Mouse (Mus musculus): ENCODE measurements around the gene Bmp6. TPM values are rescaled to one million over a fixed set of nuclear protein-coding genes. Genes with fewer than 3 reads are reported as not detected.

The Bmp6 gene
- polyA plus RNA-seq (2015; fragmentation: Nextera tagmentation; extraction: Ambion mirVana): 1.9 and 2.1 TPM in 2 replicates

DNA sequence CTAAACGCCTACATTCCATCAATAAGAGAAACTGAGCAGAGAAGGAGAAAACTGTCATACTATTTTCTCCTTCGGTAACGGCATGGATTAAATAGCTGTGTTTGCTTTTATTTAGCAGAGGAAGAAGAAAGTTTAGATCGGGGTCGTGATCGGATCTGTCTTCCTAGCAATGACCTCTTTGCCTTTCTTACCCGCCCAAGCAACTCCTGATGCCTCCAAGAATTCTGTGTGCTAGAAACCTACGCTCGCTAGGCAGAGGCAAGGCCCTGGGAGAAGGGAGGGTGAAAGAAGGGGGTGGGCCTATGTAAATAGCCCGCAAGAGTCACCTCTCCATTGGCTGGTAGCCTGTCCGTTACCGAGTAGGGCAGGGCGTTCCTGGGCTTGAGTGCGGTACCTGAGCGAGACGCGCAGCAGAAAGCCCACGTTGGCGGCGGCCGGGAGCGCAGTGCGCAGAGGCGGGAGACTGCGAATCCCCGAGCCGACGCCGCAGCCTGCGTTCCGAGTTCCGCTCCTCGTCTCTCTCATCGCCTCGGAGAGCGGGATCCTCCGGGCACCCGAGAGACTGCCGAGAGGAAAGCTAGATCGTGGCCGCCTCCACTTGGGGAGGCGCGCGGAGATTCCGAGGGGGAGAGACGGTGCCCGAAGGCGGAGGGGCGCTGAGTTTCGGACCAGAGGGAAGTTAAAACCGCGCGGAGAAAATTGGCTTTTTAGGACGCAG, at the start of gene Bmp6:
Bmp6 (plus strand) TSS at position 395 of the 718 bp plus-strand sequence.
- 1% methylated on average over 54 of the region's 54 CpGs for WGBS
- ATAC-seq (ENCODE audit: insufficient read depth, low FRiP score, low read depth): peak; percentile 94

DNA sequence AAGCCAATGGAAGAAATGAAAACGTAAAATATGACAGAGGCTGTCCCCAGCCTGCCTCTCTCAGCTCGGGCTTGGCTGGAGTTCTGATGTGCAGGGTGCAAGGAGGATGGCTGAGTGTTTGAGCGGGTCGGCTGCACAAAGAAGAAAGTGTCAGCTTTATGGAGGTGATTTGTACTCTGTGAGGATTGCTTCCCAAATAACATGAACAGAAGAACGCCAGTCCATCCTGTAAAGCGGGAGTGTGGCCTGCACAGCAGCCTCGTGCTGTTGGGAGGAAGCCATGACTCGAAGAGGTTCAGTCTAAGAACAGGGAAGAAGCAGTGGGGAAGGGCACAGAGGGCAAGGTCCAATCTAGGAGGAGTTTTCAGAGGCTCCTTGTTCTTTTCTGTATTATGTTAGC, 48.7 kb upstream of the Bmp6 start:
- Histone ChIP-seq H3K9ac (no peak overlapping the region), H3K27me3 (replicated peaks) (no peaks in the 10 kb centered on the region), H3K4me3 (replicated peaks) (no peak overlapping the region), H3K9me3 (no peaks in the 10 kb centered on the region), H3K4me2 (peak overlapping the region; percentile 8), H3K36me3 (no peaks in the 10 kb centered on the region), H3K27ac (peak overlapping the region; percentile 74), H3K4me1 (peaks cover 4% of the 10 kb centered on the region; the same call in 1 of the 2 replicates)
- peak; percentile 56 for ATAC-seq (ENCODE audit: insufficient read depth, low FRiP score, low read depth)
- WGBS: 34% methylated on average over 8 of the region's 8 CpGs

More for the DNA sequence above, at the start of gene Bmp6:
- Histone ChIP-seq H3K4me1 (peaks cover 25% of the 10 kb centered on the region), H3K4me3 (replicated peaks) (peak within 1 kb of the TSS; percentile 46), H3K9ac (0 out of 2 replicates have a peak within 1 kb of the TSS, but pooled peaks have one; percentile 16), H3K27me3 (replicated peaks) (peaks cover 46% of the 10 kb centered on the region), H3K27ac (no peak within 1 kb of the TSS; the same call in 1 of the 2 replicates), H3K9me3 (no peaks in the 10 kb centered on the region), H3K4me2 (peak within 1 kb of the TSS; percentile 96), H3K36me3 (no peaks in the 10 kb centered on the region)

DNA sequence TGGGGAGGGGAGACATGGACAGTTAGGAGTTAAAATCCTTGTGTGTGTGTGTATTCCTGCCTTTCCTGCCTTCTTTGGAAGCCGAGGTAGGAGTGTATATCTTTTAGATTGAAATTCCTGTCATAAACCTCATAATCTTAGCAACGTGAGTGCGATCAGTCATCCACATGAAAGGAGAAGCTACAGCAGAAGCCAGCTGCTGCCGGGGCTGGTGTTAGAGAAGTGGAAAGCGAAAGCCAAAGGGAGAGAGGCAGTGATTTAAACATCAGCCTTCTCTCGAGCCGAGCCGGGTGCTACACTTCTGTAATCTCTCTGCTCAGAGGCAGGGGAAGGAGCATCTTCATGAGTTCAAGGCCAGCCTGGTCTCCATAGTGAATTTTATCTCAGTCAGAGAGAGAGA, 48.3 kb upstream of the Bmp6 start:
- peak; percentile 43; the same call in 1 of the 2 replicates for ATAC-seq (ENCODE audit: insufficient read depth, low FRiP score, low read depth)
- H3K4me1 ChIP-seq: peaks cover 4% of the 10 kb centered on the region; the same call in 1 of the 2 replicates
- H3K9me3 ChIP-seq: no peaks in the 10 kb centered on the region
- H3K36me3 ChIP-seq: no peaks in the 10 kb centered on the region
- H3K27ac ChIP-seq: peak overlapping the region; percentile 74
- peak overlapping the region; percentile 8 for H3K4me2 ChIP-seq
- no peaks in the 10 kb centered on the region for H3K27me3 ChIP-seq (replicated peaks)
- no peak overlapping the region for H3K4me3 ChIP-seq (replicated peaks)
- whole genome bisulfite sequencing: 34% methylated on average over 8 of the region's 8 CpGs
- H3K9ac ChIP-seq: no peak overlapping the region

DNA sequence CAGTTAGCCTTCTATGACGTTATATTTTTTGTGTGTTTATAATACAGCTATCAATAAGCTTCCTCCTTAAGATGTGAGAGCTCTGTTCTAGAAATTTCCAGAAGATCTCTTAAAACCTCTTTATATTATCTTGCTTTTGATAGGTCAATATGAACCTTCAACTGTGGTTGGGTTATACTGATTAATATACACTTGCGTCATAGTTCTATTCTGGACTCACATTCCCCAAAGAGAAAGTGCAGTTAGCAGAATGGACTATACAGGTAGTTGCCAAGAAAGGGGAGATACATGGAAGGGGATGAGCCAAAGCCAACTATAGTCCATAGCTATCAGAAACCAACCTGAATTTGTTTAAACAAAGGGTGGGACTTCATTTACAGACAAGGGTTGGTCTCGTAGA, 33.8 kb upstream of the Bmp6 start:
- H3K9me3 ChIP-seq: no peaks in the 10 kb centered on the region
- 0 out of 2 replicates have a peak, but pooled peaks cover 2% of the 10 kb centered on the region for H3K4me1 ChIP-seq
- 59% methylated on average over 3 of the region's 3 CpGs for WGBS
- H3K4me2 ChIP-seq: no peak overlapping the region
- no peak overlapping the region for H3K4me3 ChIP-seq (replicated peaks)
- H3K27ac ChIP-seq: no peak overlapping the region
- H3K27me3 ChIP-seq (replicated peaks): no peaks in the 10 kb centered on the region
- ATAC-seq (ENCODE audit: insufficient read depth, low FRiP score, low read depth): no peak
- no peaks in the 10 kb centered on the region for H3K36me3 ChIP-seq
- no peak overlapping the region for H3K9ac ChIP-seq

DNA sequence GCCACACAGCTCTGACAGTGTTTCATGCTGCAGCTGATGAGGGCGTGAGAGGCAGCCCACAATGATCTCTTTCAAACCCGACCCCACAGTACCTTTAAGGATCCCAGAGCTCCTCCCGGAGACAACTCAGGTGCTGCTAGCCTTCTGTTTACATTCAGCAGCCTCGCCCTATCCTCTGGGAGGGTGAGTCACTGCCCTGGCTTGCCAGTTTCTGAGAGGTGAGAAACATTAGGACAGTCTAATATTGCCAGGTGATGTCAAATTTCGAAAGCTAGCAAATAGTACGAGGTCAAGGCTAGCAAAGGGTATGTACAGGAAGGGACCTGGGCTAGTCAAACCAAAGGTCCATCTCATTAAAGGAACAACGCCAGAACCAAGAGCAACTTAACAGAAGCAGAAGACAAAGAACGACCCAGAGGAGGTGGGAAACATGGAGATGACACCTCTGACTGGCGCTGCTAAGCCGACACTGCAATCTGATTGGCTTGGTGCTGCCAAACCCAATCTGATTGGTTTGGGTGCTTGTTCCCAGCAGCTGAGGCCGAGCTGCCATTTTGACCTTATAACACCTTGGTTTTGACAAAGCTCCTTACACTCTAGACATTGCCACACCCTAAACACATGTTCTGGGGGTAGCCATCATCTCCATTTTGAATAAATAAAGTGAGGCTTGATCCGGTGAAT, 32.4 kb upstream of the Bmp6 start:
- Histone ChIP-seq H3K27ac (peak overlapping the region; percentile 63; the same call in 1 of the 2 replicates), H3K27me3 (replicated peaks) (no peaks in the 10 kb centered on the region), H3K4me1 (0 out of 2 replicates have a peak, but pooled peaks cover 2% of the 10 kb centered on the region), H3K4me3 (replicated peaks) (no peak overlapping the region), H3K4me2 (peak overlapping the region; percentile 29), H3K9me3 (no peaks in the 10 kb centered on the region), H3K9ac (no peak overlapping the region), H3K36me3 (no peaks in the 10 kb centered on the region)
- ATAC-seq (ENCODE audit: insufficient read depth, low FRiP score, low read depth): peak; percentile 70; the same call in 1 of the 2 replicates
- whole genome bisulfite sequencing: 65% methylated on average over 12 of the region's 12 CpGs

DNA sequence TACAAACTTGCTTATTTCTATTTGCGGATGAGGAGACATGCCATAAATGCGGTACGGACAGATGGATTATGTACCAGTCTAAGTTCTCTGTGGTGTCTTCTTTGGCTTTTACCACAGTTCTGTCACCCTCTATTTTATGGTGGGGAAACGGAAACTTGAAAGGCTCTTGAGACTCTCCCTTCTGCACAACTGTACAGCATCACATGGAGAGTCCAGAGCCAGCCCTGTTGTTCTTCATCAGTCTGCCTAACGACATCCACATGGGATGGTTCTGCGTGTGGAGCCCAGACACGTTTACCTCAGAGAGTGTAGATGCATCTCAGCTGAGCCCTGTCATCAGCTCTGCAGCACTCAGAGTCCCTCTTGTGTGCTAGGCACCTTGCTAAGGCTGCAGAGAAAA, 30.3 kb upstream of the Bmp6 start:
- no peak overlapping the region for H3K4me3 ChIP-seq (replicated peaks)
- no peaks in the 10 kb centered on the region for H3K27me3 ChIP-seq (replicated peaks)
- no peak overlapping the region for H3K9ac ChIP-seq
- no peaks in the 10 kb centered on the region for H3K9me3 ChIP-seq
- no peaks in the 10 kb centered on the region for H3K36me3 ChIP-seq
- 62% methylated on average over 7 of the region's 7 CpGs for WGBS
- H3K4me1 ChIP-seq: 0 out of 2 replicates have a peak, but pooled peaks cover 2% of the 10 kb centered on the region
- no peak overlapping the region for H3K27ac ChIP-seq
- ATAC-seq (ENCODE audit: insufficient read depth, low FRiP score, low read depth): no peak
- H3K4me2 ChIP-seq: no peak overlapping the region

DNA sequence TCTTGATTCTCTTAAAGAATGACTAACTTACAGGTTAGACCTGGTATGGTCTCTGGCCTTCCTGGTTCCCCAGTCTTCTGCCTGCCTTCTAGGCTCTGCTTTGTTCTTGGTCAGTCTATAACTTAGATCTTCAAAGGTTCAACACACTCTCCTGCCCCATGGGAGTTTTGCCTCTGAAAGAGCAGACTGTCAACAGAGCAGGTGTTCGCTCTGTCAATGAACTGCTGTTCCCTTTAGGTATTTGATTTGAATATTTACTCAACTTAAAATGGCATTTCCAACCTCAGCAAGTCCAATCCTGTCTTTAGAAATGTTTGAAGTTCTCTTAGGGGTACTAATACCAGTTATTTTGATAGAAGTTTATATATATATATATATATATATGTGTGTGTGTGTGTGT, 26.5 kb upstream of the Bmp6 start:
- no peaks in the 10 kb centered on the region; the same call in 1 of the 2 replicates for H3K4me1 ChIP-seq
- no peaks in the 10 kb centered on the region for H3K9me3 ChIP-seq
- no peak overlapping the region for H3K4me3 ChIP-seq (replicated peaks)
- no peak overlapping the region for H3K9ac ChIP-seq
- no peak overlapping the region for H3K27ac ChIP-seq
- WGBS: 74% methylated on average over 1 of the region's 1 CpGs
- ATAC-seq (ENCODE audit: insufficient read depth, low FRiP score, low read depth): no peak
- no peaks in the 10 kb centered on the region for H3K27me3 ChIP-seq (replicated peaks)
- H3K36me3 ChIP-seq: no peaks in the 10 kb centered on the region
- H3K4me2 ChIP-seq: no peak overlapping the region

DNA sequence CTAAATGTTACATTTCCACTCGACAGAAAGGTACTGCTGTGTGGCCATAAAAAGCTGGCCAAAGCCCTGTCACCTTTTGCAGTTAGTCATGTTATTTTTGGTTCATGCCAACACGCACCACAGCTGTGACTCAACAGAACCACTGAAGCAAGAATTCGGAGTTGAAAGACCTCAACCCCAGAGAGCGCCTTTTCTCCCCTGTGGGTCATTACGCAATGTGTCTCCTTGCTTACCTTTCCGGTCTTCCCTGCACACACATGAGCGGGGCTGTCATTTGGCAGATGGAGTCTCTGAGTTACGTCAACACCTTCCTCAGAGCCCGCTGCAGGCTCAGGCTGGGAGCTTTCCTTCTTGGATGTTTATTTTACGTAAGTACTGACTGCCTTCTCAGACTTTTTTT, 24.6 kb upstream of the Bmp6 start:
- Histone ChIP-seq H3K27me3 (replicated peaks) (no peaks in the 10 kb centered on the region), H3K4me3 (replicated peaks) (no peak overlapping the region), H3K4me2 (no peak overlapping the region), H3K9ac (no peak overlapping the region), H3K4me1 (no peaks in the 10 kb centered on the region; the same call in 1 of the 2 replicates), H3K27ac (no peak overlapping the region), H3K36me3 (no peaks in the 10 kb centered on the region), H3K9me3 (no peaks in the 10 kb centered on the region)
- ATAC-seq (ENCODE audit: insufficient read depth, low FRiP score, low read depth): no peak; the same call in 1 of the 2 replicates
- 34% methylated on average over 10 of the region's 10 CpGs for WGBS

DNA sequence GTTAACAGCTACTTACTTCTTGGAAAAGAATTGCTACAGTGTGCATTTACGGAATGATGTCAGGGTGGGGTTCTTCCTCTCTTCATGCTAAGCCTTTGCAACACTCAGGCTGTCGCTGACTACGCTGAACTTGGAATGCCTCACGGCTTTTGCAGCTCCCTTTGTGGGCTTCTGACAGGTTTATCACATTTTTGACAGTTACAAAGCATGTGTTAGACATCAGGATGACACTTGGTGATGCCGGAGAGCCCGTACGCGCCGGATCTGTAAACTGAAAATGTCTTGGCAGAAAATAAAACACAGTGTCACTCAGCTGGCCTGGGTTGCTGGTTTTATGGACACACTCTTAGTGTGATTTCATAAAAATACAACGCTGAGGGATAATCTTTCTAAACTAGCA, 20.5 kb upstream of the Bmp6 start:
- Histone ChIP-seq H3K4me3 (replicated peaks) (no peak overlapping the region), H3K27ac (no peak overlapping the region), H3K9ac (no peak overlapping the region), H3K27me3 (replicated peaks) (no peaks in the 10 kb centered on the region), H3K4me2 (no peak overlapping the region), H3K9me3 (no peaks in the 10 kb centered on the region), H3K36me3 (no peaks in the 10 kb centered on the region), H3K4me1 (no peaks in the 10 kb centered on the region; the same call in 1 of the 2 replicates)
- ATAC-seq (ENCODE audit: insufficient read depth, low FRiP score, low read depth): no peak
- 37% methylated on average over 10 of the region's 10 CpGs for WGBS

DNA sequence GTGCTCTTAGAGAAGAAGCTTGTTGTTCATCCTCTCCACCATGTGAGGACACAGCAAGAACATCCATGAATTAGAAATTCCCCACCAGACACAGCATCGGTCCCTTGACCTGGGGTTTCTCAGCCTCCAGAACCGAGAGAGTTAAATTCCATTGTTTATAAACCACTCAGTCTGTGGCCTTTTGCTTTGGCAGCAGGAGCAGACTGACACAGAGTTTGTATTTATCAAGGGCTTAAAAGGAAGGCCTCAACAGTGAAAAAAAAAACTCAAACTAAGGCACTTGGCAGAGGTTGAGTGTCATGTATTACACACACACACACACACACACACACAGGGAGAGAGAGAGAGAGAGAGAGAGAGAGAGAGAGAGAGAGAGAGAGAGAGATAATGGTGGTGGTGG, 17.5 kb upstream of the Bmp6 start:
- H3K36me3 ChIP-seq: no peaks in the 10 kb centered on the region
- H3K4me3 ChIP-seq (replicated peaks): no peak overlapping the region
- H3K27me3 ChIP-seq (replicated peaks): no peaks in the 10 kb centered on the region
- no peak overlapping the region for H3K27ac ChIP-seq
- ATAC-seq (ENCODE audit: insufficient read depth, low FRiP score, low read depth): no peak
- H3K4me1 ChIP-seq: no peaks in the 10 kb centered on the region
- 11% methylated on average over 2 of the region's 2 CpGs for WGBS
- no peak overlapping the region for H3K4me2 ChIP-seq
- no peaks in the 10 kb centered on the region for H3K9me3 ChIP-seq
- no peak overlapping the region for H3K9ac ChIP-seq

DNA sequence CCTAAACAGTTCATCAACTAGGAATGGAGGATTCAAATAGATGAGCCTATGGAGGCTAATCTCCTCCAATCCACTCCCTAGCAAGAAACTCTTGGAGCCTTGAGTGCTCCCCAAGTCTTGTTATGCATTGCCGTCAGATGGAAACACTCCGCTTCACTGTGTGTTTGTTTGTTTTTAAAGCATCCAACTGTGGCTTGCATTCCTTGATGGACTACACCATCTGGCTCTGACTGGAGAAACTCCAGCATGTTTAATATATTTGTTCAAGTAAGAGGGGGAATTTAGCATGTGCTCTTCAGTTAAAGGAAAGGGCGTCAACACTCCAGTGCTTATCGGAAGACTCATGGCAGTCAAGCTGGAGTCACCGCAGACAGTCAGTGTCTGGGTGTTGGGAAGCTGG, 11.4 kb upstream of the Bmp6 start:
- no peaks in the 10 kb centered on the region for H3K9me3 ChIP-seq
- H3K4me1 ChIP-seq: no peaks in the 10 kb centered on the region
- no peak overlapping the region for H3K27ac ChIP-seq
- ATAC-seq (ENCODE audit: insufficient read depth, low FRiP score, low read depth): no peak
- no peaks in the 10 kb centered on the region for H3K27me3 ChIP-seq (replicated peaks)
- H3K9ac ChIP-seq: no peak overlapping the region
- H3K4me3 ChIP-seq (replicated peaks): no peak overlapping the region
- WGBS: 74% methylated on average over 5 of the region's 5 CpGs
- H3K36me3 ChIP-seq: no peaks in the 10 kb centered on the region
- H3K4me2 ChIP-seq: no peak overlapping the region

DNA sequence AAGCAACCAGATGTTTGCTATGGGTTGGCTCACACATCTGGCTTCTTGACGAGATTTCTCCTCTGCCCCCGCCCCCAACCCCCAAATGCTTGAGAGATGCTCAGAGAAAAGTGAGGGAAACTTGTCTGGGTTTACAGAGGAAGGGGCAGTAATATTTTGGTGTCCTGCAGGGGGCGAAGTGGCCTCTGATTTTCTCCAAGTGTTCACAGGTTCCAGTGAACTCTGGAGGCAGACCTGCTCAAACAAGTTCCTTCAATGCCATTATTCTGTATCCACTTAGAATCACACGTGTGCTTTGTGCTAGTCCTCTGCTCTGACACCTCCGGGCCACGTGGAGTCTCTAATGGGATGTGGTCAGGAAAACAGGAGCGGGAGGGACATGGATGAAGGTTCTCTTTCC, 2.3 kb upstream of the Bmp6 start:
- H3K4me2 ChIP-seq: no peak overlapping the region
- ATAC-seq (ENCODE audit: insufficient read depth, low FRiP score, low read depth): no peak
- no peaks in the 10 kb centered on the region for H3K36me3 ChIP-seq
- H3K4me3 ChIP-seq (replicated peaks): no peak overlapping the region
- H3K27me3 ChIP-seq (replicated peaks): peaks cover 35% of the 10 kb centered on the region
- H3K9me3 ChIP-seq: no peaks in the 10 kb centered on the region
- peaks cover 25% of the 10 kb centered on the region for H3K4me1 ChIP-seq
- H3K27ac ChIP-seq: no peak overlapping the region
- no peak overlapping the region for H3K9ac ChIP-seq
- 25% methylated on average over 7 of the region's 7 CpGs for WGBS

Data from stomach, embryonic 15.5 days (tissue).